Mouse (Mus musculus): ENCODE measurements around the gene Zcchc7.

DNA sequence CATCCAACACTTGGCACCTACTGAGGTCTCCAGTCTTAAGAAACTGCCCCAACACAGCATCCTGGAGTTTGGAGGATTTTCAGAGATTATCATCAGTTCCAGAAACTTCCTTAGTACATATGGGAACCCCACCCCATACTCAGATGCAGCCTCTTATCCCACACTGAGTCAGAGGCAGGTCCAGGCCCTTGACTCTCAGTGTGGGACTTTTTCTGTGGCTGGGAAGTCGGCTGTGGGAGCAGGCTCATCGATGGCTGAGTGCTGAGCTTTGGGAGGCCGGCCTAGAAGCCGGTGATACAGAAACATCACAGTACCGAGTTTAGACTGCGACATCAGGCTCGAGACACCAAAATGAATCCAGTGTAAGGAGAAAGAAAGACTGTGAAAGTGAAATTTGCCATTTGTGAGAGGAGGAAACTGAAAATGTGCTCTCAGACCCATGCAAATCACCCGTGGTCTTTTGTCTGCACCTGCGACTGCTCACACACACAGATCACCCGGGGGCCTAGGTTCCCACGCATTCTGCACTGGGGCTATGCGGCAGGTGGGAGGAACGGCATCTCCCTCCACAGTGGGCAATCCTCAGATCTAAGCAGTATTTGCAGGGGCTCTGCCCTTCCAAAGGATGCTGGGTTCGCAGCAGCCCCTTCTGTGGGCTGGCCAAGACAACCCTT, 184.0 kb downstream of the Zcchc7 start:
- TF ChIP-seq CTCF (IDR thresholded peaks at IDR 0.05; ENCODE audit: control insufficient read depth, insufficient read depth, low read length) = no peak
- TF ChIP-seq POLR2A (IDR thresholded peaks at IDR 0.05; ENCODE audit: borderline replicate concordance, control insufficient read depth, low read depth, low read length) = peak; percentile 54; the same call in 1 of the 2 replicates

All from bone marrow, adult 2 months (tissue).